Mouse (Mus musculus): ENCODE measurements around the gene Tmub2.

- no peak for TF ChIP-seq CTCF (IDR thresholded peaks at IDR 0.05)
- TF ChIP-seq EP300 (IDR thresholded peaks at IDR 0.05) = no peak
Measured at GRCm38 (mm10) chr11:102291051-102291535, 6.4 kb downstream of the Tmub2 start.
